Mouse (Mus musculus) A20 (cell line): ENCODE results near the gene Gm47289.

Experiments used
- DNase-seq: peaks from one replicate; pipeline ENCODE4 v3.0.0-alpha.2; 2011; ENCODE audit warnings: low read depth, low spot score

The Gm47289 gene

DNA sequence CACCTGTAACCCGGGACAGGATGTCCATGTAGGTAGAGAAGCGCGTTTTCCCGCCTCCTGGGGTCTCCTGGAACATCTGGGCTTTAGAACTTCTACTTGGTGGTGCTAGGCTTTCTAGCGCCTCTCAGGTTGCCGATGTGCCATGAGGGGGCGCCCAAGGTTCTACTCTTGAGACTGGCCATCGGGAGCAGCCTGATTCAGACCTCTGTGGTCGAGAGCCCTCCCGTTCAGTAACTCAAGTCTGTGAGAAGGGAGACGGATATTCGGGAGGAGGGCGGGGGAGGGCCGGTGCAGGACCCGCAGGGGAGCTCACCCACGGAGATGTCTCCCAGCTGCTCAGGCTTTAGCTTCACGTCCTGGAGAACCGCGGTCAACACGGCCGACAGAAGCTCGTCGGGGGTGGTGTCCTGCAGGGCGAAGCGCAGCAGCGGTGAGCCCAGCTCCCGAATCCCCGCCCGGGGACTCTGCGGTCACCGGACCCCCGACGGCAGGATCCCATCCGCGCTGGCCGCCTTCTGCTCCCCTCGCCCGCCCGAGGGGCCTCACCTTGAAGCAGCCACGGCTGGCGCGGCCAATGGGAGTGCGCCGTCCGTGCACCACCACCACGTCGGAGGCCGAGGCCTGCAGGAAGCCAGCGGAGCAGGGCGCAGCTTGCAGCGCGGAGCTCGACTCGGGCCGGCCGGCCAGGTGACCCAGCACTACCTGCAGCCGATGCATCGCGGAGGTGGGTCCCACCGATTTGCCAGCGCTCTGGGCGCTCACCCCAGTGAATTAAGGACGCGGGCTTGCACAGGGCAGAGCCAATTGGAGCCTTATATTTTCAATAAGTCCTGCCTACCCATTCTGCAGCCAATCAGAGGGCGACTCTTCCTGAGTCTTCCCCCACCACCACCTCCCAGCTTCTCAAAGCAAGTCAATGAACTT lies 2.4 kb upstream of the Gm47289 start, which contains the start of gene Acaa1b:
Gene Acaa1b (minus strand): TSS at position 816 of the 924 bp plus-strand sequence.
- peak; percentile 40 for DNase-seq

DNA sequence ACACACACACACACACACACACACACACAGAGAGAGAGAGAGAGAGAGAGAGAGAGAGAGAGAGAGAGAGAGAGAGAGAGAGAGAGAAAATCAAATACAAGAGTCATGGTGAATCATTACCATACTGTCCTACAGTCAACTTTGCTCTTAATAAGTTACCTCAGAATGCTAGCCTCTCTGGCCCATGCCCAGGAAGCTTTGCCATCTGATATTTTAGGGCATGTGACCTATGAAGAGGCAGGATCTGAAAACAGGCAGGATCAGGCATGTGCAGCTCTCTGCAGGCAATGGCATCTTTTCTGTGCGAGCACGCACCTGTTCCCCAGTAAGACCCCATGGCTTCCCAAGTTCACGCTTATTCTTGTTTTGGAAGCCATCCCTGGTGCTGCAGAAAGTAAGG lies 1.7 kb downstream of the Gm47289 start:
- DNase-seq = no peak

DNA sequence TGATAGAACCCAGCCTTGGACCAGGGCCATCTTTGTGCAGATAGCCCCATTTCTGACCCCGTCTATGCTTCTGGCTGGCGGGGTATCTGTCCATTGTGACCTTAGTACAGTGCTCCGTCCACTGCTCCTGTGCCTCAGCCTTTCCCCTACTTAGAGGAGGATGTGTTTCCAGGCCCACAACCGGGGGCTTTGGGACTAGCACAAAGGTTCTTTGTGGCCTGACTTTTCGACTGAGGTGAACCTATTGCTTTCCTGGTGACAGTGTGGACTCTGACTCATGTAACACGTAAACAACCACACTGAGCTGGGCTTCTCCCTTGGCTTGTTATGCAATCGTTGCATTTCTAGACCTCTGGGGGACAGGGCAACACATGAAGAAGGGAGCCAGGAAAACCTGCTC lies 5.8 kb downstream of the Gm47289 start:
- no peak for DNase-seq

DNA sequence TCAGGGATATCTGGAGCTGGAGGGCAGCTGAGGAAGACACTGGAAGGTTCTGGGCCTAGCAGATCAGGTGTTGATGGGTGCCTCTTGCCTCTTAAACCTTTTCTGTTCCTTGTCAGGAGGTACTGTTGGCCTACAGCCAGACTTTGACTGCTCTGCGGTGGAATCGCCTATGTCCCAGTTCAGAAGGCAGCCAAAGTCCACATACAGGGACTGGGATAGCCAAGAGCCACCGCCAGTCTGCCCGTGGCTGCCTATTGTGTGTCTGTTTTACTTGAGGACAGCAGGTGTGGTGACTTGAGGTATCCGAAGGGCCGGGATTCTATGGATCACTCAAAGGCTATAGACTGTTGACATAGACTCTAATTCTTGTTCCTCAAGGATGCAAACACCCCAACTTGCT lies 6.6 kb downstream of the Gm47289 start:
- DNase-seq = no peak

DNA sequence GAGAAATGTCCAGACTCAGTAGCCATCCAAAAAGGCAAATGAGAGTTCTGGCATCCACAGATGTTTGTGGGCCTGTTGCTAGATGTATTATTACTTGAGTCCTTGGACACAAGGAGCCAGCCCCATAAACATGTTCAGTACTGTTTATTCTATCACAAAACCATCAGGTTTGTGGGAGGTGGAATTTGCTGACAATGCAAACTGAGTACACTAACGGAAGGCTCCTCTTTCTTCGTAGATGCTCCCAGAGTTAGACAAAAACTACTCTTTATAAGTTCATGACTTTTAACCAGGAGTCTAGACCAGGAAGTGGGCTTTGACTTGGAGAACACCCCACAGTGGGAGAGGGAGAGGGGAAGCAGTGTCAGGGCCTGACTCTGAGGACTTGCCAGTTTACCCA lies 8.6 kb downstream of the Gm47289 start:
- no peak for DNase-seq

DNA sequence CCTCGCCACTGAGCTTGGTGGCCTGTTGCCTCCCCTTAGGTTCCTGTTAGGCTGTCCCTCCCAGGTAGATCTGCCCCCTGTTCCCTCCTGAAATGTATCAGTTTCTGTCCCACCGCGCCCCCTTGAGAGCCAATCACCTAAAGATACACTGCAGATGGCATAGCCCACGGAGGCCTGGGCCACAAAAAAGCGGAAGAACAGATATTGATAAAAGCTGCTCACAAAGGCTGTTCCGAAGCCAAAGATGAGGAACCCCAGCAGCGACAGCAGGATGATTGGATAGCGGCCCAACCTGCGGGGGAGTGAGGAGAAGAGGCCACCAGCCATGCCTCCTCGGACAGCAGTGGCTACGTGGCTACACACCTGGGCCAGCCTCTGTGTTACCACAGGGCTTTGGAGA lies 20.3 kb downstream of the Gm47289 start:
- no peak for DNase-seq

DNA sequence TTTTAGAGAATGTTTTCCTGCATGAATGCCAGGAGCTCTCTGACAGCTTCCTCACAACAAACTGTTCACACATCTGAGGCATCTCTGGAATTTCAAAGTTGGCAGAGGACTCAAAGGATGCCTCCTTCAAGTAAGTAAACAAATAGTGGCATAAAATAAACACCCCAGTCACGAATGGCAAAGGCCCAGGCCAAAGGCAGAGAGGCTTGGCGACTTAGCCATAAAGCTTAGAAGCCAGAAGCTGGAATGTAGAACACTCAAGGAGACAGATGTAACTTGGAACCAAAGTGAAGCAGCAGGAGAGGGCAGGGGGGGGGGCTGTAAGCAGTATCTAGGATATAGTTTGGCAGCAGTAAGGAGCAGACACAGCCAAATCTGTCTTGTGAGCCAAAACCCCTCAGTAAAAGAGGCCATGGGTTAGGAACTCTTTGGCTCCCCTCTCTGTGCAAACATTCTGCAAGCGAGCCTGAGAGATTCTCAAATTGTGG lies 22.3 kb downstream of the Gm47289 start:
- no peak for DNase-seq

DNA sequence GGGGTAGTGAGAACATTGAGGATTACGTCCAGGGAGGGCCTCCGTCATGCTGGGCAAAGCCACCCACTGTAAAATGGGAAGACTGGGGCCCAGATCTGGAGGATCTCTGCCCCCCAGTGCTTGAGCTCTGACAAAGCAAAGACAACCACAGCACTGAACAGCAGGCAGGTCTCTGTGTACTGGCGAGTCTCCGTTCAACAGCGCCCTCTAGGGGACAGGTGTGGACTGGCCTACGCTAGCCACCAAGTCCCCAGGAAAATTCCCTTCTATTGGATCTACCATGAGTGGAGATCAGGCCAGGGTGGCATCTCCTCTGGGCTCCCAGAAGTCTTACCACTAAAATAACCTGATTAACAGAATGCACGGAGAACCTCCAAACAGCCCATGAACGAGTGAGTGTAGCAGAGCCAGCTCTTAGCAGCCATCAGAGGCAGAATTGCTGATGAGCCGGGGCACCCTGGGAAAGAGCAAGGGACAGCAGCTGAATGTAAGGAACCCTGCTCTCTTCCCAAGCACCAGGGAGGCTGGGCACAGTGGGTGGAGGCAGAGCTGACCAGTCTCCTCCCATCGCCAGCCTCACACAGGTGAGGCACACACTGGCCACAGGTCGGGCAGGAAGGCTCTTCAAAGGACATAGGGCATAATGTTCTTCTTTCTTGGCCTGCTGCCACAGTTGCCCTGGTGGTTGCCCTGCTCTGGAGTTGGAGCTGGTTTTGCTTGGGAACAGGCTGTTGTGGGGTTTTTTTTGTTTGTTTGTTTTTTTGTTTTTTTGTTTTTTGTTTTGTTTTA lies 33.4 kb downstream of the Gm47289 start:
- peak; percentile 49 for DNase-seq

DNA sequence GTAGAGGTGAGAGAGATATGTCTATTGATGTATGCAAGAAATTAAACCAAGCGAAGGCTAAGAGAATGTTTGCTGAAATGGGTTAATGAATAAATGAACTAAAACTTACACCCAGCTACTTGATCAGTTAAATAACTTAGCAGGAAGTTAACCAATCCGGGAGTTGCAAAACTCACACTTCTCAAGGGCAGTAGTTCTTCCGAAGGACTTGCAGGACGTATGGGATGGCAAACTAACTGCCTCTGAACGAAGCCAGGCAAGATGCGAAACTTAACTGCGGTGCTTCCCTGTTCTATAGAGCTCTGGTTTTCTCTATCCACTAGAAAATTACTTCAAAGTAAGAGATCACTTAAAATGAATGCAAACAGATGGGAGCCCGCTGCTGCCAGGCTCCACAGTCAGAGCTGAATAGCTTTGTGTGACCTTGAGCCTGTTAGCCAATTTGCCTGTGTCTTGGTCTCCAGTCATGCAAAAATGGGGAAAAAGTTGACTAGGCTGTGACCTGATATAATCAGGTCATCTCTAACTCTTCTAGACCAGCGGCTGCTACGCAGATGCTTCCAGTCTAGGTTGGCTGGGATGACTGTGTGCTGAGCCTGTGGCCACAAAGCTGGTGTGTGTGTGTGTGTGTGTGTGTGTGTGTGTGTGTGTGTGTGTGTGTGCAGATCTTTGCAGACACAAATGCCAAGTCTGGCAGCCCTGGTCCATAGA lies 40.3 kb downstream of the Gm47289 start:
- no peak for DNase-seq

DNA sequence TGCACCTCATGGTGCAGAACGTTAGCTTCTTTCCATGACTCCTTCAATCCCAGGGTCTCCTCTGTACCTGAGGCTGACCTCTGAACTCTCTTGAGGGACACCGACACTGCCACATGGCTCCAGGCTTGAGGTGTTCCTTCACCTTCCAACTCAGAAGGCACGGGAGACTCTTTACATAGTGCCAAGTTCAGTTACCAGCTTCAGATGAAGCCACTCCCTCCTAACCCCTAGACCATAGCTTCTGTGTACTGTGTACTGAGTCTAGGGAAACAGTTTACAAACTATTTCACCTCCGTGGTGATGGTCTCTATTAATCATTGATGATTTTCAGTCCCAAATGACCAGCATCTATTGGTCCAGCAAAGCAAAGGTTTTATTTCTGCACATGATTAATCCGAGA lies 42.7 kb downstream of the Gm47289 start:
- DNase-seq = no peak

DNA sequence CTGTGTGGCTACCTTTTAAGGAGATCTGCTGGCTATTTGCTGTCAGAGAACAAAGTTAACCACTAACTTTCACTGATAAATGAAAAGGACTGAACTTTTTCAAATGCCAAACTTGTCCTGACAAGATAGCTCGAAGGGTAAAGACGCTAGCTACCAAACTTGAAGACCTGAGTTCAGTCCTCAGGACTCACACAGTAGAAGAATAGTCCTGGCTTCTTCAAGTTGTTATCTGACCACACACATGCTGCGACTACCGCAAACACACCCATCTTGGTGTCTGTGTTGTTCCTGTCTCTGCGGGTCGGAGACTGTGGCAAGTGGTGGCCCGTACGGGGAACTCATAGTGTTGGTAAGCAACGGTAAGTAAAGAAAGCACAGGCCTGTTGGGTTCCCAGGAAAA lies 44.7 kb downstream of the Gm47289 start:
- no peak for DNase-seq

DNA sequence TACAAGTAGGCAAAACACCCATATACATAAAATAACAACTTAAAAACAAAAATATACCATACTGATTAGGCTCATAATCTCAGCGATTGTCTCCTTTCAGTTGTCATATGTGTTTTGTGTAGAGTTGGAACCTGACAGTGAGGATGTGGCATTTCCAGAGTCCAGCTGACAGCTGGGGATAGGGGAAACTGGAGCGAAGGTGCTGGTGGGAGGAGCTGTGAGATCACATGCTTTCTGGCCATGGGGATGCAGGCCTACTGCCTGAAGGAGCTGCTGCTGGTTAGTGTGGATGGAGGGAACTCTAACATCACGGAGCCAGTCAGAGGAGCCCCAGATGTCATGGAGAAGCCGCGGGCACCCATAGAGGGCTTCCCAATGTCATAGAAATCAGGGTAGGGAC lies 46.8 kb downstream of the Gm47289 start:
- no peak for DNase-seq

DNA sequence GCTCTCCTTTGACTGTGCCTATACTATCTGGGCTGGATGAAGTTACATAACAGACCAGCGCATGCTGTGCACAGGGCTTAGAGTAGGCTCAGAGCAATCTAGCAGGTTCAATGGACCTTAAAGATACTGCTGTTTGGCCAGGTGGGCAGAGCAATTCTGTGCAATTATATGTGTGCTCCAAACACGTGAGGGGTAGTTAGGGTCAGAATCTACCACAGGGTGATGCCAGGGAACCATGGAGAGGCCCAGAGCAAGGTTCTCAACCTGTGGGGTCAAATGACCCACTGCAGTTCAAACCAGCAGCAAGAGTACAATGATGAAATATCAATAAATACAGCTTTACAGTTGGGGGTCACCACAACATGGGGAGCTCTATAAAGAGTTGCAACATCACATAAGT lies 47.7 kb downstream of the Gm47289 start:
- DNase-seq = no peak

DNA sequence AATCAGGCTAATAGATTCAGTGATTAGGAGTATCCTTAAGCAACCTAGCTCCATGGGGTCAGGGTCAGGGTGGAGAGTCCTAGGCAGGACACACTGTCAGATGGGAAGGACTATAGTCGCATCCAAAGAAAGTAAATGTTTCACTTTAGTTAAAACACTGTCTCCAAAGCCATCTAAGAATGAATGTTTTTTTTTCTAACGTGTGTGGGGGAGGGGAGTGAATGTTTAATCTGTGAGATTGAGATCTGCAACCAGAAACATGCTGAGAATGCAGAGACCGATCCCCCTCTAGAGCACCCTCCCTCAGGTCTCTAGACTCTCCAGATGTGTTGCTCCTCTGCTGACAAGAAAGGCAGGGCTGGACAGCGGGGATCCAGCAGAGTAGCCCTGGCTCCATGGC lies 48.2 kb downstream of the Gm47289 start:
- no peak for DNase-seq

DNA sequence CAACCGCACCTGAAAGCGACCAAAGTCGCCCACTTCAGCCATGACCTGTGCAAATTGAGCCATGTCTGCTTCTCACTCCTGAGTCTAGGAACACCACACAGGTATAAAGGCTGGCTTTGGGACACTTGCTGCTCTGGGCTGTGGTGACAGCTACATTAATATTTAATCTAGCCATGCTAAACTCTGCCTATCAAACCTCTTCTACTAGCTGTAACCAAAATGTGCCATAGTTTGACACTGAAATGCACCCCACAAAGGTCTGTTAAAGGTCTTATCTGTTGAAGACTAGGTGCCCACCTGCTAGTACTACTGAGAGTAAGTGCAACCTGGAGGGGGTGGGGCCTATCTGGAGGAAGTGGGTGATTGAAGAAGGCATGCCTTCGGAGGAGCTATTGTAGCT lies 50.0 kb downstream of the Gm47289 start, which contains the start of gene Slc22a13:
Gene Slc22a13 (minus strand): TSS at position 101 of the 400 bp plus-strand sequence.
- DNase-seq = no peak
